Mouse (Mus musculus): Measurements from ENCODE around the gene Gins2.

GRCm38 (mm10) chr8:120539775-120540625 is 49.1 kb downstream of the Gins2 start:
- TF ChIP-seq CTCF (IDR thresholded peaks at IDR 0.05; ENCODE audit: low read depth) (no peak), EP300 (IDR thresholded peaks at IDR 0.05; ENCODE audit: low read depth) (peak; percentile 64)

All from liver, embryonic 14.5 days (tissue).